Mouse (Mus musculus) megakaryocyte, embryonic 14.5 days (primary cell): Measurements from ENCODE around the gene Elovl5. TPM values are rescaled to one million over a fixed set of nuclear protein-coding genes. Genes with fewer than 3 reads are reported as not detected.
"Not testable (repeated sequence)": the region's sequence is repeated elsewhere in the genome, so short reads cannot be mapped to it uniquely, and the experiment has no call there.

ENCODE experiments used
- H3K27me3 ChIP-seq: replicated peaks from 2 replicates; pipeline ENCODE3; 2012; ENCODE audit warnings: inconsistent platforms
- H3K36me3 ChIP-seq: replicated peaks from 2 replicates; pipeline ENCODE3; 2012; ENCODE audit warnings: low read length, inconsistent platforms, mixed read lengths
- H3K4me1 ChIP-seq: 2 replicates; pipeline ENCODE4 v1.6.1; 2012; ENCODE audit warnings: inconsistent platforms
- H3K4me3 ChIP-seq: replicated peaks from 2 replicates; pipeline ENCODE3; 2012; ENCODE audit warnings: moderate library complexity, mild to moderate bottlenecking, inconsistent platforms
- H3K9me3 ChIP-seq: 2 replicates; pipeline ENCODE4 v1.6.1; 2012; ENCODE audit warnings: inconsistent platforms
- FLI1 ChIP-seq: IDR thresholded peaks from 2 replicates; pipeline ENCODE4 v1.6.1; 2012; ENCODE audit warnings: low read length, inconsistent platforms, mixed read lengths
- GATA1 ChIP-seq: IDR thresholded peaks from 3 replicates; pipeline ENCODE4 v1.6.1; 2012; ENCODE audit warnings: mixed read lengths, low read length, inconsistent platforms, borderline replicate concordance
- polyA plus RNA-seq: library from polyadenylated mRNA; stranded (reverse); fragments of >175 nt; gene quantifications from 2 replicates; pipeline ENCODE4 v1.2.3, GENCODE M21; 2012; ENCODE audit warnings: low replicate concordance; ENCODE audit not compliant: insufficient read depth

Gene Elovl5
- polyA plus RNA-seq, 1 experiment, result 2.0 TPM

- Histone ChIP-seq H3K4me1 (peaks cover 20% of the 10 kb centered on the region), H3K4me3 (no peak overlapping the region), H3K27me3 (peaks cover 2% of the 10 kb centered on the region), H3K9me3 (no peaks in the 10 kb centered on the region), H3K36me3 (no peaks in the 10 kb centered on the region)
- TF ChIP-seq FLI1 (no peak), GATA1 (no peak)
These were observed 74.5 kb downstream of the Elovl5 start for GRCm38 (mm10) chr9:77991650-77992049.

- no peak for TF ChIP-seq FLI1
- no peak for TF ChIP-seq GATA1
- Histone ChIP-seq H3K4me3 (no peak overlapping the region), H3K9me3 (no peaks in the 10 kb centered on the region)
These were observed 75.1 kb downstream of the Elovl5 start for GRCm38 (mm10) chr9:77992276-77992675.

GRCm38 (mm10) chr9:77993101-77993500 is 75.9 kb downstream of the Elovl5 start:
- no peaks in the 10 kb centered on the region for H3K36me3 ChIP-seq
- H3K9me3 ChIP-seq, result no peaks in the 10 kb centered on the region
- peaks cover 20% of the 10 kb centered on the region for H3K4me1 ChIP-seq
- peaks cover 2% of the 10 kb centered on the region for H3K27me3 ChIP-seq
- TF ChIP-seq FLI1 (no peak), GATA1 (no peak)
- H3K4me3 ChIP-seq, result no peak overlapping the region

More at GRCm38 (mm10) chr9:77992276-77992675, 75.1 kb downstream of the Elovl5 start:
- H3K4me1 ChIP-seq, result peaks cover 20% of the 10 kb centered on the region
- H3K36me3 ChIP-seq, result no peaks in the 10 kb centered on the region
- H3K27me3 ChIP-seq, result peaks cover 2% of the 10 kb centered on the region

GRCm38 (mm10) chr9:77993538-77994255 is 76.5 kb downstream of the Elovl5 start:
- H3K36me3 ChIP-seq, H3K27me3 ChIP-seq, H3K9me3 ChIP-seq, H3K4me3 ChIP-seq: not testable (repeated sequence)
- H3K4me1 ChIP-seq, result peaks cover 20% of the 10 kb centered on the region

- no peak overlapping the region for H3K4me3 ChIP-seq
These were observed 78.1 kb downstream of the Elovl5 start for GRCm38 (mm10) chr9:77995235-77995634.

GRCm38 (mm10) chr9:78000586-78001500 is 83.7 kb downstream of the Elovl5 start:
- H3K9me3 ChIP-seq, result peaks cover 3% of the 10 kb centered on the region
- peaks cover 15% of the 10 kb centered on the region for H3K4me1 ChIP-seq
- no peak overlapping the region for H3K4me3 ChIP-seq
- H3K36me3 ChIP-seq, result no peaks in the 10 kb centered on the region
- H3K27me3 ChIP-seq, result peaks cover 17% of the 10 kb centered on the region
- TF ChIP-seq GATA1 (no peak), FLI1 (no peak)

More at GRCm38 (mm10) chr9:77995235-77995634, 78.1 kb downstream of the Elovl5 start:
- H3K36me3 ChIP-seq, result no peaks in the 10 kb centered on the region
- no peaks in the 10 kb centered on the region for H3K9me3 ChIP-seq
- H3K4me1 ChIP-seq, result peaks cover 24% of the 10 kb centered on the region
- H3K27me3 ChIP-seq, result peaks cover 2% of the 10 kb centered on the region
- TF ChIP-seq FLI1, result no peak
- no peak for TF ChIP-seq GATA1

GRCm38 (mm10) chr9:78003278-78003677 is 86.1 kb downstream of the Elovl5 start:
- H3K27me3 ChIP-seq, result peaks cover 28% of the 10 kb centered on the region
- peaks cover 23% of the 10 kb centered on the region for H3K4me1 ChIP-seq
- TF ChIP-seq GATA1 (no peak), FLI1 (no peak)

GRCm38 (mm10) chr9:78005481-78005880 is 88.3 kb downstream of the Elovl5 start:
- Histone ChIP-seq H3K9me3 (peaks cover 3% of the 10 kb centered on the region), H3K36me3 (no peaks in the 10 kb centered on the region), H3K27me3 (peaks cover 48% of the 10 kb centered on the region), H3K4me3 (no peak overlapping the region), H3K4me1 (peaks cover 24% of the 10 kb centered on the region)
- TF ChIP-seq GATA1 (no peak), FLI1 (no peak)

More at GRCm38 (mm10) chr9:78003278-78003677, 86.1 kb downstream of the Elovl5 start:
- H3K4me3 ChIP-seq, result no peak overlapping the region
- no peaks in the 10 kb centered on the region for H3K36me3 ChIP-seq
- H3K9me3 ChIP-seq, result peaks cover 3% of the 10 kb centered on the region

- Histone ChIP-seq H3K4me1 (peaks cover 30% of the 10 kb centered on the region), H3K4me3 (peak overlapping the region; percentile 11), H3K9me3 (peaks cover 3% of the 10 kb centered on the region)
These were observed 89.2 kb downstream of the Elovl5 start for GRCm38 (mm10) chr9:78006209-78007001.

GRCm38 (mm10) chr9:78009382-78009781 is 92.2 kb downstream of the Elovl5 start:
- H3K4me3 ChIP-seq, result no peak overlapping the region
- H3K9me3 ChIP-seq, result peaks cover 3% of the 10 kb centered on the region
- no peak for TF ChIP-seq GATA1
- no peak for TF ChIP-seq FLI1
- H3K4me1 ChIP-seq, result peaks cover 24% of the 10 kb centered on the region
- H3K36me3 ChIP-seq, result no peaks in the 10 kb centered on the region
- peaks cover 72% of the 10 kb centered on the region for H3K27me3 ChIP-seq

More at GRCm38 (mm10) chr9:78006209-78007001, 89.2 kb downstream of the Elovl5 start:
- Histone ChIP-seq H3K27me3 (peaks cover 54% of the 10 kb centered on the region), H3K36me3 (no peaks in the 10 kb centered on the region)
- TF ChIP-seq FLI1 (no peak), GATA1 (no peak)
